Mouse (Mus musculus): Measurements from ENCODE around the gene Immp2l.

Gene Immp2l

GRCm38 (mm10) chr12:41877292-41877959 lies 853.5 kb downstream of the Immp2l start:
- DNase-seq = no peak

DNA sequence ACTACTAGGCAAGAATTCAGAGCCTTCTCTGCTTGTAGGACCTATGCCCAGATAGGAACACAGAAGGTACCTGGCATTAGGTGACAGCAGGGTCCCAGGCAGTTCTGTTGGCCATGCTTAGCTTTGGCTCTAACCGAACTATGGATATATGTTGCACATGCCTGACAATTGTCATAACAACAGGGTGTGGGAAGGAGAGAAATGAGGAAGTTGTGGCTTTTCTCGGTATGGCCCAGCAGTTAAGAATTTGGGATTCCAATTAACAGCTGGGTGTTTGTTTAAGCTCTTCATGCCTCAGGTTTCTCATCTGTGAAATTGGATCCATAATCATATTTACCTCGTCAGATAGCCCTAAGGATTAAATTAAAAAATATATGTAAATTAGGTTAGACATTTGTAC lies 854.6 kb downstream of the Immp2l start:
- no peak for DNase-seq

DNA sequence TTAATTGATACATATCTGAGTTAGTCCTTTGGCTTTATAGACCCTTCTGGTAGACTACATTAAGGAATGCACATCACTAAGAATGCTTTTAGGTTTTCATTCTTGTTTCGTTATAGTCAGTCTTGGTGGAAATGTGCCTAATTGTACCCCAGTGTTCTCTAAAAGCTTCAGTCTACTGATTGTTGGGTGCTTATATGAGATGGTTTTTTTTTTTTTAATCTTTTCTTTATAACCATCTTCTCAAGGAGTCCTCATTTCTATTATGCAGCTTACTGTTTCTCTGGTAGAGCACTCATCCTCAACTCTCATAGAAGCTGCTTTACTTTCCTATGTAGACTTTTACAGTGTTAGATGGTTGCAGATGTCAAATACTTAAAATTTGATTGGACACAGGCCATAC lies 855.1 kb downstream of the Immp2l start:
- DNase-seq = no peak

GRCm38 (mm10) chr12:41879412-41879811 lies 855.5 kb downstream of the Immp2l start:
- DNase-seq = no peak

GRCm38 (mm10) chr12:41880833-41881232 lies 856.9 kb downstream of the Immp2l start:
- DNase-seq = no peak

GRCm38 (mm10) chr12:41908011-41908410 lies 884.1 kb downstream of the Immp2l start:
- DNase-seq = no peak

DNA sequence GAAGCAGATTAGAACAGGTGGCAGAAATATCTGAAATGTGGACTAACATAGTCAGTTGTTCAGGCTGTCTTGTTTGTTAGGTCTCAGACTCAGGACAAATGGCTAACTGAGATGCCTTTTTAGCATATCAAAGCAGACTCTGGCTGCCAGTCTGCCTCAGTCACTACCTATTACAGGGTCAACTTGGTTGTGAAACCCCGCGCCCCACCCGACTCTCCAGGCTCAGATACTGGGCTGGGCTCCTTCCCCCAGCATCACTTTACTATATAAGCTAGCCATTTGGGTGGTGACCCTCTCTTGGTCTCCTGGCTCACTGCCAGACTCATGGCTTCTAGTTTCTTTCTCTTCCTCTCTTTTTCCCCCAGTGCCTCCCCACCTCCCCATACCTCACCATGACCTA lies 887.7 kb downstream of the Immp2l start:
- DNase-seq = no peak

- DNase-seq = no peak
These were observed 913.9 kb downstream of the Immp2l start for GRCm38 (mm10) chr12:41937751-41938150.

- DNase-seq = peak; percentile 13 to 35
These were observed 918.0 kb downstream of the Immp2l start for GRCm38 (mm10) chr12:41941853-41942252.

DNA sequence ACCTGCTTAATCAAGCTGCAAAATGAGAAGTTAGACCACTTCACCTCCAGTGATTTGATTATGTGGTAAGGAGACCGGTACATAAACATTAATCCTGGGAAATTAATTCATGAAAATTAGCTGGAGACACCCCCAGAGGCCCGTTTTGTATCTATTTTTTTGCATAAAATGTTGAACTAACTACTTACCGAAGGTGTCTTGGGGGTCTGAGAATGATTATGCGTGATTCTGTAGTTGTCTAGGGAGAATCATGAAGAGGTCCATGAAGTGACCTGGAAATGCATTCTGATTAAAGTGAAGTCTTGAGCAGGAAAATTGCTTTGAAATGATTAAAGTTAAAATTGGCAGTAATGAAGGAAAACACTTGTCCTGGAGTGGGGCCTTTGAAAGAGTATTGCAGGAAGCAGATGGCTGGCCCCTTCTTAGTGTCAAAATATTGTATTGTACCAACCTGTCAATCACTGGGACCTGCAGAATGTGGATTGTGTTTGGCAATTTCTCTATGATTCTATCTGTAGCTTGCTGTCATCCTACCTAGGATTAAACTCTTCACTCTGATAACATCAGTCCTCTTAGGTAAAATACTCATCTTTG lies 920.3 kb downstream of the Immp2l start:
- no peak for DNase-seq

DNA sequence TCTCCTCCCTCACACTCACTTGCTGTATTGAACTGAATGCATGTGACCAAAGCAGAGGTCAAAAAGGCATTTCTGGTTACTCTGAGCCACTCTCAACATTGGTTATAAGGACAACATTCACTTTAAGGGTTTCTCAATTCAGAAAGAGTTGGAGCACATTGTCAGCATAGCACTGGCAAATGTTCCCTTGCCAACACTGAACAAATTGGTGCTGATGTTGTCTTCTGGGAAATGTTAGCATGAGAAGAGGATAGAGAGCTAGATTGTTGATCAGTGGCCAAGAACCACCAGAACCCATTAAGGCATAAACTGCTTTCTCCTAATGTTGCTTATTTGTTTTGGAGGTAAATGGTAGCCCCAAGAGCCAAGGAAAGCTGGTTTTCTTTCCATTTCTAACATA lies 922.6 kb downstream of the Immp2l start:
- no peak for DNase-seq

DNA sequence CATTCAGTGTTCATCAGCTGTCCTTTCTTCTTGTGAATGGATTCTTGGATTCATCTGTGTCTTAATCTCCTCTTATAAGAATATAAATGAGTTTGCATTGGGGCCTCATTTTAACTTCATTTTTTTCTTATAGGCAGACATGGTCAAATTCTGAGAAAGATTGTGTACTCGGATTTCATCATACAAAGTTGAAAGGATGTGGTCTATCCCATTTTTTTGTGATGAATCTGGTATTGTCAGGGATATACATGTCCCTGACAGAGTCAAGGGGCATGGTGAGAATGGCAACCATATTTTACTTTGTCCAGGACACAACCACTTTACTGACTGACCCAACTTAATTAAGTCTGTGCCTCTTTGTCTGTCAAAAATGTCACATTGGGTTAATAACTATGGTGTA lies 925.5 kb downstream of the Immp2l start:
- no peak for DNase-seq

DNA sequence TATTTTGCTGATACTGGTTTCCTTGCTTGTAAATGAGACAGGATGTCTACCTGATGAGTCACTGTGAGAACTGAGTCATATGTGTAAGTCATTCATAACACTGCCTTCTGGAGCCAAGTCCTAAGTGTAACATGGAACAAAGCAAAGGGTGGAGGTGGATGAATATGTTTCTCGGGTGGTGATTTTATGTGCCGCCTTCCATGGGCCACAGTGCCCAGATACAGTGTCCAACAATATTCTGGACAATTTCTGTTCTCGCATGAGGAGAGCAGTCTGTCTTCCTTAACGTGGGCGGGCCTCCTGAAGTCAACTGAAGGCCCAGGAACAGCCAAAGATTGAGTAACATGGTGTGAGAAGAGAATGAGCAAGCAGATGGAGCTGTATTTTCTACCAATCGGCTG lies 926.0 kb downstream of the Immp2l start:
- no peak for DNase-seq

DNA sequence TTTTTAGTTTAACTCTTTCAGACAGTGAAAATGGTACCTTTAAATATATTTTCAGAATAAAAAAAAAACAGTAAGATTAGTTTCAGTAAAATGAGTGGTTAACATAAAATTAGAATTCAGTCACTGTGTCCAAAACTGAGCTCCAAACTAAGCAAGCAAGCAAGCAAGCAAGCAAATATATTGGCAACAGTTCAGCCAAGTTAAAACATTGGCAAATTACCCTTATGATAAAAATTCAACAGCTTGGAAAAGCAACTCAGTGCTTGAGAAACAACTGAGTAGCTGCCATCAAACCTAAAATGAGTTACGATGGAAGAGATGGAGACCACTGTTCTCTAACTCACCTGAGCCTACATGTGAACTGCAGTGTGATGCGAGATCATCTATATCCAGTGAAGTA lies 926.8 kb downstream of the Immp2l start:
- no peak for DNase-seq

- DNase-seq = no peak
These were observed 937.1 kb downstream of the Immp2l start for GRCm38 (mm10) chr12:41961038-41961437.

GRCm38 (mm10) chr12:41991408-41991807 lies 967.5 kb downstream of the Immp2l start:
- no peak for DNase-seq

All from cerebellum, postnatal 14 days (tissue).